Mouse (Mus musculus): ENCODE measurements around the gene Fam241a.

Gene Fam241a

DNA sequence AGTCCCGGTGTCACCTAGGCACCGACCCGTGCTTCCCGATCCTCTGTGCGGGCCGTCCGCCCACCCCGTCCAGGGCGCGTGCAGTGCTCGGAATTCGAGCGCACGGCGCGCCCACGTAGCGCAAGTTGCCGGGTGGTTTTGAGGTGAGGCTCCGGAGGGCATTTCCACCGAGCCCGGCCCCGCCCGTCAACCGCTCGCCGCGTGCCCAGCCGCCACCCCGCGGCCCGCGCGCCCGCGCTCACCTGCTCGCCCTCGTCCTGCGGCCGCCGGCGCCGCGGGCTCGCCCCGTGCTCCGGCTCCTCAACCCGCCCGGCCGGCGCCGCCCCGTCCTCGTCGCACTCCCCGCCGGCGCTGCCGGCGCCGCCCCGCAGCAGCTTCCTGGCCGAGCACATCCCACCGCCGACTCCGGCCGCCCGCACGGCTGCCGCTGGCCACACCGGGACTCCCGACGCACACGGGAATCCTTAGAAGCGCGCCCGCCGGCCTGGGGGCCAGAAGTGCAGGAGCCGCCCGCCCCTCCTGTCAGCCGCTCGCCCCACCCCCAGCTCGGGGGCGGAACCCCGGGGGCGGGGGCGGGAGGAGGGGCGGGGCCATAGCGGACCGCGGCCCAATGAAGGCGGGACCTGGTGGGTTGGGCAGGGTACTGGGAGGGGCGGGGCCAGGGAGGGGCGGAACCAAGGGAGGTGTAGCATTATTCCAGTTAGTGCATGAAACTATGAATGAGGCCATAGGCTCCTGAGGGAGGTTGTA, at the start of gene Fam241a:
Fam241a (minus strand) TSS at position 533 of the 750 bp plus-strand sequence.
- DNase-seq (ENCODE audit: low spot score), result peak; percentile 73

DNA sequence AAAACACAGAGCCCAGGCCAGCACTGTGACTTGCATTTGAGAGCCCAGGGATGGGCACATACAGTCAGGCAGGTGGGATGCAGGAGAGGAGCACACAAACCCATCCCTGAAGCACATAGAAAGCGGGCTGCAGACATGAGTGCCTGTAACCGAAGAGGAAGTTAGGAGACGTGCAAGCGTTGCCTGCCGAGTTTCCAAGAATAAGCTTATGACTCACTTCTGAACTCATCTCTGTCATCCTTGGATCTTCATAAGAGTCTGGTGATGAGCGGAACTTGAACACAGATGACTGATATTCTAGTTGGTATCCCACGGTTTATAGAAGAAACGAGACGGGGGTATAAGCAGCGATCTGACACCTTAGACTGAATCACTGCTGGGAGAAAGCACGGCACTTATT, 36.3 kb upstream of the Fam241a start:
- DNase-seq (ENCODE audit: low spot score), result no peak

GRCm38 (mm10) chr3:127930326-127931012, 34.3 kb upstream of the Fam241a start:
- no peak for DNase-seq (ENCODE audit: low spot score)

DNA sequence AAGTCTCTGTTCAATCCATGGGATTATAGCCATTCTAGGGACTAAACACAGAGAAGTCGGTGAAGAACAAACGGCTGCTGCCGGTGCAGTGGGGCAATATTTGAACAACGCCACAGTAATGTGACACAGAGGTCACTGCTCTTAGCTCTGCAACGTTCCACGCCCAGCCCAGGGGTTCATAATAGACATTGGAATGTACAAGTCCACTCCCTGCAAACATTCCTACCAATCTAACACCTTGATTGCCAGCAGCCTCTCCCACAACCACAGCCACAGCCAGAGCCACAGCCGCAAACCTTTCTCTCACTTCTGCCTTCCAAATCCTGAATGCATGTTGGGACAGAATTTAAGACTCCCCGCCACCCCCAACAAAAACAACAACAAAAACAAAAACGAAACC, 33.8 kb upstream of the Fam241a start:
- DNase-seq (ENCODE audit: low spot score), result peak; percentile 1

DNA sequence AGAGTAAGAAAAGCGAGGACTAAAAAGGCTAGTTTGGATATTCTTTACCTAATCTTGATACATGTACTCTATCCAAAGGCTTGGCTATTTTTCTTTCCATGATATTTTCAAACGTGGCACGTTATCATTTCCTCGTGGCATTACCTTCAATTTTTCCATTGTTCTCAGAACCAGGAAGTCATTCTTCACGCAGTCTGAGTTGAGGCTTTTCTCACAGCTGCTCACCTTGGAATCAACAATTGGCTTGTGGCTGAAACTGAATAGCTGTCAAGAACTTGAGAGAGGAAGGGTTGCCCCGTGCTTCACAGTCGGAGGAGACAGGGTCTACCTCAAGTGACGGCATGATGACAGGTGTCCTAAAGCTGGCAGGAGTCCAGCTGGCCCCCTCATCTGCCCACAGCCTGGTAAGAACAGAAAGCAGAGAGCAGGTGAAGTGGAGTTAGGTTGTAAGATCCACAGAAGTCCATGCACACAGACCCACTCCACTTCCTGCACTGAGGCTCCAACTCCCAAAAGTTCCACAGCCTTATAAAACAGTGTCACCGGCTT, 30.6 kb upstream of the Fam241a start:
- no peak for DNase-seq (ENCODE audit: low spot score)

DNA sequence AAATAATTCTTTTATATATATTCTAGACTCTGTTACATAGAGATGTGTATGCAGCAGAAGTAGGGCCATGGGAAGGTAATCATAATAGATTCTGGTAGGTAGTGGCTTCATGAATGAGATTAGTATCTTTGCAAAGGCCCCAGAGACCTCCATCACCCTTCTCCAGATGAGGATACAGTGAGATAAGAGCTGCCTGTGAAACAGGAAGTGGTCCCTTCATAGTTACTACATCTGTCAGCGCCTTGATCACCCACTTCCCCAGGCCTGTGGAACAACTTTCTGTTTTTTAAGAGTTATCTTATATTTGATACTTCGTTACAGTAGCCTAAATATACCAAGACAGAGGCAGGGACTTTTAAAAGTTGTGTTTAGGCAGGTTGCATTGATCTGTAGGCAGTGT, 28.3 kb upstream of the Fam241a start:
- DNase-seq (ENCODE audit: low spot score), result no peak

GRCm38 (mm10) chr3:127923183-127923582, 27.1 kb upstream of the Fam241a start:
- DNase-seq (ENCODE audit: low spot score), result no peak

GRCm38 (mm10) chr3:127922125-127922524, 26.0 kb upstream of the Fam241a start:
- DNase-seq (ENCODE audit: low spot score), result no peak

- no peak for DNase-seq (ENCODE audit: low spot score)
Measured at GRCm38 (mm10) chr3:127917999-127918661, 22.0 kb upstream of the Fam241a start.

DNA sequence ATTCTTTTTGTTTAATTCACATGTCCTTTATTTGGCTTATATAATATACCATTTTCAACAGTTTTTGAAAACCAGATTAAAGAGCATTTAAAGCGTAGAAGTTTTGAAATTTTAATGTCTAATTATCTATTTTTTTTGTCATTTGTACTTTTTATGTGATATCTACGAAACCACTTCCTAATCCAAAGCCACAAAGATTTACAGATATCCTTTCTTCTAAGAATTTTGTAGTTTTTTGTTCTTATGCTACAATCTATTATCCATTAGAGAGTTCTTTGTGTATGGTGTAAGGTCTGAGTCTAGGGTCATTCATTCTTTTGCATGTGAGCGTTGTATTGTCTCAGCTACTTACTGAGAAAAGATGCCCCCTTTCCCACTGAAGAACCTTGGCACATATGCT, 21.4 kb upstream of the Fam241a start:
- no peak for DNase-seq (ENCODE audit: low spot score)

DNA sequence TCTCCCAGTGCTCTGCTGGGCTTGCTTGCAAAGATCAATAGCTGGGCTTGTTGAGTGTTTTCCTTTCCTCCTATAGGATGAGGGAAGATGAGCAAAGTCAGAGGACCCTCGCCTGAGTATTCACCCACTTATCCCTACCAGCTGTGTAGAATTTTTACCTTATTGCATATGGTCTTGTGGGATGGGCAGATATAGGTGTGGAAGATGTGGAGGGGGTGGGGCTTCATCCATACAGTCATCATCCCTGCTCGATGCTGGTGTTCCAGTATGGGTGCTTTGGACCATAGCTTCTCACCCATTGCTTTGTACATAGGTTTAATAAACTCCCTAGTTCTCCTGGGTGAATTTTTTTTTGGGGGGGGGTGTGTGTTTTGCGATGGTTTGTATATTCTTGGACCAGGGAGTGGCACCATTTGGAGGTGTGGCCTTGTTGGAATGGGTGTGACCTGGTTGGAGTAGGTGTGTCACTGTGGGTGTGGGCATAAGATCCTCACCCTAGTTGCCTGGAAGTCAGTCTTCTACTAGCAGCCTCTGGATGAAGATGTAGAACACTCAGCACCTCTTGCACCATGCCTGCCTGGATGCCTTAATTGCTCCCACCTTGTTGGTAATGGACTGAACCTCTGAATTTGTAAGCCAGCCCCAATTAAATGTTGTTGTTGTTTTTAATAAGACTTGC, 19.7 kb upstream of the Fam241a start:
- DNase-seq (ENCODE audit: low spot score), result no peak

DNA sequence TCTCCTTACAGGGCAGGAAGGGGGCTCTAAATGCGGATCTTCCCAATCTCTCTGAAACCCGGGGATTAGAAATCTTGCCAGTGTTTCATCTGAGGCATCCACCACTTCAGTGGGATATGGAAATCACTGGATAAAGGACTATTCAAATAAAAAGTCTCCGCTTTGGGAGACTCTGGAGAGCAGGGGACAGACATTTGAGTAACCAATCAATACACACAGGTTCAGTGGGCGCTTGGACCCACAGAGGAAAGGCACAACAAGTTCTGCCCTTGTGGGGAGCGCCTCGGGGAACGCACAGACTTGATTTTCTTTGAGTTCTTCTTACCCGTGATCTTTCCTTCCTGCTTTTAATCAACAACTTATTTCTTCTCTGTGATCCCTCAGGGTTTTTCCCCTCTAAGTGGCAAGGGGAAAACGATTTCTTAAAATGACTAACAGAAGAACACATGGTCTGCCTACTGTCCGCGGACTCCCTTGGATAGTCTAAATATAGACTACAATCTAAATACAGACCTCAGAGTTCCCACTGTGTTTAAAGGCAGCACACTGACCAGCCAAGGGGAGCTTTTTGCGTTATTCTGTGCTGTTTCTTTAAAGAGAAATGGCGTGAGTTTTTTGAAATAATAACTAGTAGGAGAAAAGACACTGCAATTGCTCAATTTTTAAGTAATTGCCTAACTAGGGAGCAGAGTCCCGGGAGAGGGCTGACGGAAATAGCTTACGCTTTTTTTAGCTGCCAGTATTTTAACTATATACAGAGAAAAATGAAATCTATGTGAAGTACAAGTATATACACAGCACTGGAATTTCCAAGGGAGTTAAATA, 18.0 kb upstream of the Fam241a start:
- no peak for DNase-seq (ENCODE audit: low spot score)

DNA sequence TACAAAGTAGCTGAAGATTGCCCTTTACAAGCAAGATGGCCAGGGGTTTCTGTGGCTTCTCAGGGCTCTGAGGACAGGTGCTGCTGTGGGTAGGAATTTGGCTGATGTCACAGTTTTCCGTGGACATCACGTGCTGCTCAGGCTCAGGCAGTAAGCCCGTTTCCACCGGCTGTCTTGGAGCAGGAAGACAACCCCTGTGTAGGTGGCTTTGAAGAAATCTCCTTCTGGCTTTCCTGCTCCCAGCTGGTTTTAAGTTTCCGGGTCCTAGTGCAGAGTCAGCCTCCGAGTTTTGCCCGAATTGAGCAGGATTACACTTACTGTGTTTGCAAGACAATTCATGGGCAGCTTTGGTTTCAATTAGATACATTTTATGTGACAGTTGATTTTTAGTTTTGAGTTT, 13.8 kb upstream of the Fam241a start:
- DNase-seq (ENCODE audit: low spot score), result no peak

DNA sequence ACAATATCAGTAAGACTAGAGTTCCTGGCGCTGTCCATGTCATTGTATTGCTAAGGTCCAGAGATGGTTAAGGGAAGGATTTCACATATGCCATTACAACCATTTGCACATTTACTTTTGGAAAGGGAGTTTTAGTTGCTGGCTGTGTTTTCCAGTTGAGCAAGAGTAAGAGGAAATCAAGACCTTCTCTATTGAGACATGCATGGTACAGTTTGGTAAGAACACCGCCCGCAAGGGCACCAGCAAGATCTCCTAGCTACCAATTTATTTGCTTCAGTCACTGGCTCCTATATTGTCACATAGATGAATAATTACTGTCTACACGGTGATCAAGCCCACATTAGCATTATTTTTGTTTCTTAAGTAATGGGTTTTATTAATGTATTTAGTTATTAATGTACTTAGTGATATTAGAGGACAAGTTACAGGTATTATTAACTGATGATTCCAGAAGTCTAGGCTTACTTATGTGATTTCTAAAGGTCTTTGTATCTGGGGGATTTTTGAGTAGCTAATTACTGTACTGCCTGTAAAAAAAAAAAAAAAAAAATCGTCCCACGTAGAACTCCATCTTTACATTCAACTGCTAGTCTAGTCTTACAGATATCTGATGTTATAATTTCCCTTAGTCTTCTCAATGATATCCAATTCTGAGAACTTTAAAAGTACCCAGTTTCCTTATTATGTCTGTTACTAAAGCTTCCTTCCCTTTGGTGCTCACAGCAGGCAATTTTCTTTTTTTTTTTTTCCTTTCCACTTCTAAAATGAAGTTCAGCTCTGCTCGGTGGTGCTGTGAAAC, 944 bp downstream of the Fam241a start:
- DNase-seq (ENCODE audit: low spot score), result no peak

DNA sequence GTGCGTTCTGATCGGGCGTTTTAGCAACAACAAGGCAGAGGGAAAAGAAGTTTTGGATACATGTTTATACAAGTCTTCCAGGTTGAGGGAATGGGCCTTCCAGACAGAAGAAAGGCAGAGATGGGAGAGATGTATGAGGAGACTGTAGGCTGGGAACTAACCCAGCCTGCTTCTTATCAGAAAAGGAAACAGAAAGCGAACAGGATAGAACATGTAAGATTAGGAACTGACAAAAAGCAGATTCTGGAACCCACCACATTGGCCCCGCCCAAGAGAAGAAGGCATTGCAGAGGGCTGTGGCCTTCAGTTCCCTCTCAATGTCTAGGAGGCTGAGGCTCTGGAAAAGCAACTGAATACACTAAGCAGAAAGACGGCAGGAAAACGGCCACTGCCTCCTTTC, 2.2 kb downstream of the Fam241a start:
- DNase-seq (ENCODE audit: low spot score), result no peak

GRCm38 (mm10) chr3:127891906-127892305, 4.2 kb downstream of the Fam241a start:
- DNase-seq (ENCODE audit: low spot score), result no peak

- DNase-seq (ENCODE audit: low spot score), result no peak
Measured at GRCm38 (mm10) chr3:127890008-127890407, 6.1 kb downstream of the Fam241a start.

DNA sequence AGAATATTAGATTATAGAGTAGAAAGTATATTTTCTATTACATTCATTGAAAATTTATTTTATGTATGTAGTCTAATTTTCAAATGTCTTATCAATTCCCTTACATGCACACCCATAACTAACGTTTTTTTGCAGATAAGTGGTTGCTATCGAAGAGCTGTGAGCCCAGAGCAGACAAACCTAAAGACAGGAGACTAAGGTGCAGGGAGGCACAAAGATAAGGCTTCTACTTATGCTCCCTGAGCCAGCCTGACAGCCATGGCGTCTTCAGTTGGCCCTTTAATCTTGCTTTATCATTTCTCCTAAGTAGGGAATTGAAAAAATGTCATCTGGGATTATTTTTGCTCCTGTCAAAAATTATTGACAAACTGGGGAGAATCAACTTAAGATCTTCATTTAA, 6.6 kb downstream of the Fam241a start:
- no peak for DNase-seq (ENCODE audit: low spot score)

DNA sequence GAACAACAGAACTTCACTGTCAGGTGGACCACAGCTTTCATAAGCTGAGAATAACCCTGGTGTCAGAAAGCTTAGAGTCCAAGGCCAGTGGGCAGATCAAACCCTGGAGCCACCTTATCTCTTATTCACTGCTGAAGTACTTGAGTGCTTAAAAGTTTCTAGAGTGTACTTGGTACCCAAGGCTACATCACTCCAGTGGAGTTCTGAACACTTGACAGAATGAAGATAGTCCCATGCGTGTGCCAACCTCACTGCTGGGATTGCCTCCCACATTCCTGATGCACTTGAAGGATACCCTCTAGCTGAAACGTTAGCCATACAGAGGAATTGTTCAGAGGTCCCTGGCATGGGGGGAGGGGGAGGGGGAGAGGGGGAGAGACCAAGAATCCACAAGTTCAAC, 14.4 kb downstream of the Fam241a start:
- DNase-seq (ENCODE audit: low spot score), result no peak

DNA sequence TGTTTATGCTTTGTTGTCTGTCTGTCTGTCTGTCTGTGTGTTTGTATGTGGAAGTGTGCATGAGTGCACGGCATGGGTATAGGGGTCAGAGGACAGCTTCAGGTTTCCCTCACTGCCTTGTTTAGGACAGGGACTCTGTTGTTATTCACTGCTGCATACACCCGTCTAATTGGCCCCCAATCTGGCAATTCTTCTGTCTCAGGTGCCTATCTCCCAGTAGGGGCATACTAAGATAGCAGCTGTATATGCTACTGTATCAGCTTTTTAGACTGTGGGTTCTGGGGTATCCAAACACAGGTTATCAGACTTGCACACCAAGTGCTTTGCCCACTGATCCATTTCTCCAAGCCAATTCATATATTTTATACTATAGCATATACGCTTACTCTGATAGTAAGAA, 16.2 kb downstream of the Fam241a start:
- no peak for DNase-seq (ENCODE audit: low spot score)

GRCm38 (mm10) chr3:127875509-127875908, 20.6 kb downstream of the Fam241a start:
- no peak for DNase-seq (ENCODE audit: low spot score)
